Mouse (Mus musculus) lung, adult 2 months (tissue): ENCODE data around the gene Fam183b.

Source experiments
- CTCF ChIP-seq: fragments of 200-500 bp; IDR thresholded peaks from 2 replicates; pipeline ENCODE4 v1.5.1; 2011; ENCODE audit warnings: mild to moderate bottlenecking, low read length, control low read depth; ENCODE audit not compliant: insufficient read depth
- POLR2A ChIP-seq: fragments of 200-500 bp; IDR thresholded peaks from 2 replicates; pipeline ENCODE4 v1.6.1; 2011; ENCODE audit warnings: low read depth, mild to moderate bottlenecking, control low read depth, low read length, borderline replicate concordance; ENCODE audit errors: extremely low read depth

GRCm38 (mm10) chr11:58782480-58783089 is 19.2 kb downstream of the Fam183b start, which contains the start of gene Olfr314:
- TF ChIP-seq CTCF (no peak), POLR2A (no peak)
